Comparison of ENCODE assay signal across 28 mouse cellular contexts in genomic region chr8:106157419-106157818, GRCm38 (mm10). TPM values are rescaled to one million over a fixed set of nuclear protein-coding genes. Genes with fewer than 3 reads are reported as not detected.
DNase-seq lines count a peak whose midpoint lies in the region; ATAC-seq and TF ChIP-seq lines count a peak whose summit lies in the region.
"Had no signal": no experiment of that assay in that cellular context is flagged by ENCODE, and none has a peak within 500 bp of the region (broad histone marks: within the 10 kb centered on the region; RNA-seq: fewer than 3 reads in every experiment).

No protein-coding gene starts in this region.

- no peak overlapping the region for H3K4me3 ChIP-seq in MEL (ENCODE audit: control insufficient read depth in 1 of 2, insufficient read depth in 1 of 2, low read depth in 2 of 2, low read length in 2 of 2)
- H3K4me3 ChIP-seq in liver, postnatal 0 days (ENCODE audit: low read depth, low read length) = no peak overlapping the region
- H3K4me3 ChIP-seq: embryonic facial prominence, embryonic 12.5 days; embryonic facial prominence, embryonic 15.5 days; heart, adult 2 months; heart, embryonic 10.5 days; heart, embryonic 13.5 days had no signal

- DNase-seq in 416B (ENCODE audit: low read depth) (peak; percentile 23), MEL (ENCODE audit: low read depth, low spot score) (peak; percentile 78)
- no peak for DNase-seq in cerebellum, adult 8-10 months
- no peak for DNase-seq in kidney, postnatal 10 days
- no peak for DNase-seq in liver, postnatal 0 days
- DNase-seq: adrenal gland, adult 8-10 months; adrenal gland, postnatal 25 days; cerebellum, adult 11-12 months; cerebellum, adult 9-10 months; cerebellum, postnatal 14 days; forebrain, postnatal 0 days; gastrocnemius, postnatal 36 days; heart, adult 2 months; heart, postnatal 14 days; heart, postnatal 4 days had no signal

- TF ChIP-seq RAD21 in MEL (IDR thresholded peaks at IDR 0.05; ENCODE audit: low read depth, low read length) = no peak

- TF ChIP-seq CTCF in MEL (IDR thresholded peaks at IDR 0.05 in 2 of 3, conservative IDR thresholded peaks at IDR 0.05 in 1 of 3; ENCODE audit: control insufficient read depth in 1 of 3, insufficient read depth in 1 of 3, low read depth in 2 of 3, low read length in 3 of 3, poor library complexity in 1 of 3, severe bottlenecking in 1 of 3) = no peak
- TF ChIP-seq CTCF in liver, postnatal 0 days (IDR thresholded peaks at IDR 0.05; ENCODE audit: low read depth) = no peak

- no peak overlapping the region for H3K9ac ChIP-seq in MEL (ENCODE audit: control insufficient read depth, low read depth, low read length, poor library complexity, severe bottlenecking)
- no peak overlapping the region for H3K9ac ChIP-seq in liver, postnatal 0 days (replicated peaks)
- H3K9ac ChIP-seq: embryonic facial prominence, embryonic 12.5 days; embryonic facial prominence, embryonic 15.5 days; forebrain, postnatal 0 days; heart, embryonic 13.5 days; hindbrain, embryonic 14.5 days had no signal

- peaks cover 0 to 18% of the 10 kb centered on the region in 2 experiments; a peak in 2 of 4 replicates for H3K36me3 ChIP-seq in MEL (ENCODE audit: control insufficient read depth in 1 of 2, insufficient read depth in 2 of 2, low read length in 2 of 2)
- H3K36me3 ChIP-seq in liver, postnatal 0 days (replicated peaks; ENCODE audit: insufficient read depth, low read length) = peaks cover 11% of the 10 kb centered on the region

- H3K9me3 ChIP-seq in MEL (replicated peaks; ENCODE audit: insufficient read depth, low read length) = no peaks in the 10 kb centered on the region
- H3K9me3 ChIP-seq in liver, postnatal 0 days (ENCODE audit: low read length) = no peaks in the 10 kb centered on the region
- H3K9me3 ChIP-seq: embryonic facial prominence, embryonic 12.5 days; embryonic facial prominence, embryonic 15.5 days; heart, embryonic 10.5 days; heart, embryonic 13.5 days had no signal

- no peak overlapping the region for H3K4me2 ChIP-seq in liver, postnatal 0 days (ENCODE audit: low read depth, low read length)
- H3K4me2 ChIP-seq: embryonic facial prominence, embryonic 12.5 days; embryonic facial prominence, embryonic 15.5 days; heart, embryonic 13.5 days; hindbrain, embryonic 14.5 days had no signal

- peaks cover 0 to 20% of the 10 kb centered on the region in 2 experiments; a peak in 2 of 4 replicates for H3K4me1 ChIP-seq in MEL (ENCODE audit: control insufficient read depth in 1 of 2, insufficient read depth in 2 of 2, low read length in 2 of 2)
- no peaks in the 10 kb centered on the region for H3K4me1 ChIP-seq in liver, postnatal 0 days (ENCODE audit: insufficient read depth)
- H3K4me1 ChIP-seq: embryonic facial prominence, embryonic 12.5 days had no signal

- peak; percentile 91 to 93 for TF ChIP-seq EP300 in MEL (IDR thresholded peaks at IDR 0.05; ENCODE audit: low read depth in 1 of 2, low read length in 2 of 2)
- TF ChIP-seq EP300 in liver, postnatal 0 days (IDR thresholded peaks at IDR 0.05; ENCODE audit: low read depth) = no peak

- H3K27me3 ChIP-seq in MEL (ENCODE audit: control insufficient read depth in 1 of 2, insufficient read depth in 2 of 2, low read length in 2 of 2) = no peaks in the 10 kb centered on the region
- H3K27me3 ChIP-seq in liver, postnatal 0 days (ENCODE audit: insufficient read depth, low read length) = no peaks in the 10 kb centered on the region
- H3K27me3 ChIP-seq: embryonic facial prominence, embryonic 12.5 days; embryonic facial prominence, embryonic 15.5 days; heart, embryonic 13.5 days had no signal

- 62% methylated on average over 1 of the region's 1 CpGs for WGBS in liver, postnatal 0 days (ENCODE audit: insufficient replicate concordance)

- TF ChIP-seq POLR2A in MEL (IDR thresholded peaks at IDR 0.05; ENCODE audit: control insufficient read depth in 1 of 2, insufficient read depth in 1 of 2, low read depth in 1 of 2, low read length in 2 of 2, poor library complexity in 1 of 2) = no peak

- no peak overlapping the region for H3K27ac ChIP-seq in MEL (ENCODE audit: control insufficient read depth, low read depth, low read length)
- H3K27ac ChIP-seq in liver, postnatal 0 days (ENCODE audit: low read depth) = no peak overlapping the region
- H3K27ac ChIP-seq: embryonic facial prominence, embryonic 12.5 days; embryonic facial prominence, embryonic 15.5 days; heart, embryonic 10.5 days; heart, embryonic 13.5 days; hindbrain, embryonic 14.5 days; hindbrain, postnatal 0 days had no signal

- ATAC-seq in megakaryocyte progenitor cell, adult 5-6 weeks (replicated peaks; ENCODE audit: poor library complexity) = peak; percentile 44
- ATAC-seq in liver, postnatal 0 days = no peak
- ATAC-seq: activated CD4-positive, CD25-positive, alpha-beta regulatory T cell, adult 4 months; forebrain, embryonic 14.5 days; forebrain, postnatal 0 days; hindbrain, postnatal 0 days; inflammation-experienced regulatory T-cells, adult 6 months; intestine, embryonic 16.5 days had no signal

- H3K79me2 ChIP-seq in MEL (ENCODE audit: control insufficient read depth, insufficient read depth, low read length, poor library complexity) = no peaks in the 10 kb centered on the region

TF ChIP-seq in MEL, 35 proteins besides CTCF, POLR2A, EP300 and RAD21 (continues in another document):
- TF ChIP-seq MAX (IDR thresholded peaks at IDR 0.05; ENCODE audit: low read length) (0 out of 2 replicates have a peak, but pooled peaks have one; percentile 47), TCF12 (IDR thresholded peaks at IDR 0.05; ENCODE audit: low read depth, low read length) (peak; percentile 85), SIN3A (IDR thresholded peaks at IDR 0.05; ENCODE audit: low read length) (peak; percentile 82), MEF2A (IDR thresholded peaks at IDR 0.05; ENCODE audit: extremely low read depth, insufficient replicate concordance, low read depth, low read length, poor library complexity, severe bottlenecking) (no peak), CHD2 (IDR thresholded peaks at IDR 0.05; ENCODE audit: low read length) (no peak), ETS1 (IDR thresholded peaks at IDR 0.05; ENCODE audit: low read depth, low read length) (peak; percentile 83), MYB (IDR thresholded peaks at IDR 0.05; ENCODE audit: low read depth, low read length) (no peak), ZNF384 (IDR thresholded peaks at IDR 0.05; ENCODE audit: low read depth, low read length) (no peak), NELFE (IDR thresholded peaks at IDR 0.05; ENCODE audit: low read depth, low read length) (no peak), E2F4 (IDR thresholded peaks at IDR 0.05; ENCODE audit: borderline replicate concordance, low read depth, low read length) (no peak), ELF1 (IDR thresholded peaks at IDR 0.05; ENCODE audit: low read depth, low read length) (peak; percentile 33; the same call in 1 of the 2 replicates), BHLHE40 (IDR thresholded peaks at IDR 0.05; ENCODE audit: borderline replicate concordance, low read depth, low read length) (peak; percentile 96), GABPA (IDR thresholded peaks at IDR 0.05; ENCODE audit: low read depth, low read length) (no peak), POLR2AphosphoS5 (IDR thresholded peaks at IDR 0.05; ENCODE audit: borderline replicate concordance, low read depth, low read length) (no peak), TAL1 (IDR thresholded peaks at IDR 0.05; ENCODE audit: low read length) (peak; percentile 65), GATA1 (IDR thresholded peaks at IDR 0.05; ENCODE audit: low read depth, low read length) (peak; percentile 95), ZKSCAN1 (IDR thresholded peaks at IDR 0.05; ENCODE audit: low read depth, low read length) (no peak), NRF1 (IDR thresholded peaks at IDR 0.05; ENCODE audit: insufficient read depth, low read depth, low read length, poor library complexity, severe bottlenecking) (no peak)

RNA-seq across cellular contexts. Expression of gene Pla2g15, which starts 7.2 kb away (rescaled TPM):
- 4.0 and 6.2 TPM in 2 replicates for total RNA-seq in MEL (2012; rRNA removed)
- 1 to 10 TPM in 1 of 2 experiments, not detected in 1; 9.4 TPM for polyA plus RNA-seq in MEL (2012; ENCODE audit: insufficient read depth in 1 of 2, insufficient read length in 2 of 2, low read depth in 1 of 2, low replicate concordance in 2 of 2, missing spikeins in 1 of 2)
- total RNA-seq in megakaryocyte progenitor cell, adult 5-6 weeks (2015) = 18.6 and 20.1 TPM in 2 replicates
- total RNA-seq in megakaryocyte progenitor cell, adult 5-6 weeks (2017) = 16.0 and 18.8 TPM in 2 replicates
- 7.2 and 7.7 TPM in 2 replicates for polyA plus RNA-seq in liver, postnatal 0 days (2015; fragmentation: Nextera tagmentation; extraction: Ambion mirVana)

RNA-seq across cellular contexts. Expression of gene Slc7a6, which starts 11.2 kb away (rescaled TPM):
- total RNA-seq in MEL (2012; rRNA removed) = 26.2 and 34.4 TPM in 2 replicates
- 10 to 100 TPM in 1 of 2 experiments, not detected in 1; 48.2 TPM for polyA plus RNA-seq in MEL (2012; ENCODE audit: insufficient read depth in 1 of 2, insufficient read length in 2 of 2, low read depth in 1 of 2, low replicate concordance in 2 of 2, missing spikeins in 1 of 2)
- total RNA-seq in megakaryocyte progenitor cell, adult 5-6 weeks (2015) = 25.3 and 32.8 TPM in 2 replicates
- 20.8 and 27.6 TPM in 2 replicates for total RNA-seq in megakaryocyte progenitor cell, adult 5-6 weeks (2017)
- polyA plus RNA-seq in liver, postnatal 0 days (2015; fragmentation: Nextera tagmentation; extraction: Ambion mirVana) = 2.6 and 3.2 TPM in 2 replicates

RNA-seq across cellular contexts. Expression of gene Esrp2, which starts 20.6 kb away (rescaled TPM):
- 1.3 and 2.3 TPM in 2 replicates for total RNA-seq in MEL (2012; rRNA removed)
- polyA plus RNA-seq in MEL (2012; ENCODE audit: insufficient read depth in 1 of 2, insufficient read length in 2 of 2, low read depth in 1 of 2, low replicate concordance in 2 of 2, missing spikeins in 1 of 2) = 1 to 10 TPM in 1 of 2 experiments, not detected in 1; 4.5 TPM
- not detected in 2 replicates for total RNA-seq in megakaryocyte progenitor cell, adult 5-6 weeks (2015)
- not detected in 2 replicates for total RNA-seq in megakaryocyte progenitor cell, adult 5-6 weeks (2017)
- polyA plus RNA-seq in liver, postnatal 0 days (2015; fragmentation: Nextera tagmentation; extraction: Ambion mirVana) = 24.0 and 26.7 TPM in 2 replicates
- total RNA-seq: gastrocnemius, adult 8-10 months; granulocyte monocyte progenitor cell, adult 5-6 weeks had no signal
- polyA plus RNA-seq: forebrain, postnatal 0 days had no signal

RNA-seq across cellular contexts. Expression of gene Slc7a6os, which starts 53.3 kb away (rescaled TPM):
- total RNA-seq in MEL (2012; rRNA removed) = 41.6 and 52.0 TPM in 2 replicates
- 10 to 100 TPM in 1 of 2 experiments, not detected in 1; 53.6 TPM for polyA plus RNA-seq in MEL (2012; ENCODE audit: insufficient read depth in 1 of 2, insufficient read length in 2 of 2, low read depth in 1 of 2, low replicate concordance in 2 of 2, missing spikeins in 1 of 2)
- total RNA-seq in megakaryocyte progenitor cell, adult 5-6 weeks (2015) = 43.4 and 54.2 TPM in 2 replicates
- 39.5 and 47.7 TPM in 2 replicates for total RNA-seq in megakaryocyte progenitor cell, adult 5-6 weeks (2017)
- polyA plus RNA-seq in liver, postnatal 0 days (2015; fragmentation: Nextera tagmentation; extraction: Ambion mirVana) = 12.1 and 12.5 TPM in 2 replicates

RNA-seq across cellular contexts. Expression of gene Prmt7, which starts 53.3 kb away (rescaled TPM):
- total RNA-seq in MEL (2012; rRNA removed) = 71.2 and 74.5 TPM in 2 replicates
- 10 to 100 TPM in 1 of 2 experiments, not detected in 1; 63.3 TPM for polyA plus RNA-seq in MEL (2012; ENCODE audit: insufficient read depth in 1 of 2, insufficient read length in 2 of 2, low read depth in 1 of 2, low replicate concordance in 2 of 2, missing spikeins in 1 of 2)
- 14.6 and 16.2 TPM in 2 replicates for total RNA-seq in megakaryocyte progenitor cell, adult 5-6 weeks (2015)
- total RNA-seq in megakaryocyte progenitor cell, adult 5-6 weeks (2017) = 41.0 and 45.8 TPM in 2 replicates
- polyA plus RNA-seq in liver, postnatal 0 days (2015; fragmentation: Nextera tagmentation; extraction: Ambion mirVana) = 10.4 and 11.0 TPM in 2 replicates

Comparison
In these comparisons a context has a peak if more than half of its experiments do, and no peak if none do; other contexts are left out.
1. DNase-seq: peak in 416B (single experiment) and MEL (single experiment); none in cerebellum, adult 8-10 months (single experiment), kidney, postnatal 10 days (single experiment) and liver, postnatal 0 days (single experiment).